Mouse (Mus musculus): ENCODE data around the gene Klk1b8.
"Not testable (repeated sequence)": the region's sequence is repeated elsewhere in the genome, so short reads cannot be mapped to it uniquely, and the experiment has no call there.

Klk1b8 gene

GRCm38 (mm10) chr7:43950364-43950763, at the start of gene Klk1b8:
TSS of gene Klk1b8 (plus strand) at chr7:43950664.
- DNase-seq (ENCODE audit: low spot score in 2 of 2) = no peak

GRCm38 (mm10) chr7:43914821-43915220, 35.6 kb upstream of the Klk1b8 start:
- DNase-seq (ENCODE audit: low spot score in 2 of 2) = no peak

DNA sequence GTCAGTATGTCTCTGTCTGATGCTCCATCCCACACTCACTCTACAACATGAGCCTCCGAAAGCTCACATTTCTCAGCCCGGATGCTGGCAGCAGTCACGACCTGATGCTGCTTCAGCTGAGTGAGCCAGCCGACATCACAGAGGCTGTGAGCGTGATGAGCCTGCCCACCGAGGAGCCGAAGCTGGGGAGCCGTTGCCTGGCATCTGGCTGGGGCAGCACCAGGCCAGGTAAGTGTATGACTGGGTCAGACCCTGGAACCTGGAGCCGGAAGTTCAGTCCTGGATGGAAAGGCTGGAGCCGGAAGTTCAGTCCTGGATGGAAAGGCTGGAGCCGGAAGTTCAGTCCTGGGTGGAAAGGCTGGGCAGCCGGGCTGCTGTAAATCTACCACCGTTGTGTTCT, 32.0 kb upstream of the Klk1b8 start:
- no peak for DNase-seq (ENCODE audit: low spot score in 2 of 2)

- DNase-seq (ENCODE audit: low spot score in 2 of 2) = no peak
Measured at GRCm38 (mm10) chr7:43918871-43919270, 31.6 kb upstream of the Klk1b8 start.

DNA sequence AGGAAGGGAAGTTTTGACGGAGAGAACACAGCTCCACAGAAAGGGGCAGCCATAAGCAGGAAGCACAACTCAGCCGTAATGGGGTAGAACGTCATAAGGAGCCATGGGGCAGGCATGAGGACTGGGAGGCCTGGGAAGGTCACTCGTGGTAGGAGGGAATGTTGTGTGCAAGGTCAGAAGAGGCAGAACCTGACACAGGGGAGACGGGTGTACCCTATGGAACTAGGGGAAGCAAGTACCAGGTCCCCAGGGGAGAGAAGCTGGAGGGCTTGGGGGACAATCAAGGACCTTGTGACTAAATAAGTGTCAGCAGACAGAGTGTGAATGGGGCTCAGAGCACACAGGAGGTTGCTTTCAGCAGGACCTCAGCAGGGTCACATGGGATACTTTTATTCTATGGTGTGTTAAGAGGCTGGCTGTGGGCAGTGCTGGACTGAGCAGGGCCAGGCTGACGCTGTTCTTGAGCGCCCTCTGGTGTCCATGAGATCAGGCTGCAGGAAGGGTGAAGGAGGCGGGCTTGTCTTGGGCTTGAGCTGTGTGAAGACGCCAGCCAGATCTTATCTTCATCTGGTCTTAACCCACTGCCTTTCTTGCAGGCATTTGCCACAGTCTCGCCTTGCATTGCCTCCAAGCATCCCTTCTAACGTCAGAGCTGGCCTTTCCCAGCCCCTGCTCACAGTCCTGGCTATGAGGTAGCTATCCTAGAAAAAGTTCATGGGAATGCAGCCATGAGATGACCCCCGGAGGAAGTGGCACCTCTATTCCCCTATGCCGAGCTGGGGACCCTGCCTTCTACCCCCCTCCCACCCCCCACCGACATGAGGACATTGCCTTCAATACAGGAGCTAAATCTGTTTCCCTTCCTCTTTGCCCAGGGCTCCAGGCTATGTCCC, 30.7 kb upstream of the Klk1b8 start:
- peak; percentile 51 to 73 for DNase-seq (ENCODE audit: low spot score in 2 of 2)

DNA sequence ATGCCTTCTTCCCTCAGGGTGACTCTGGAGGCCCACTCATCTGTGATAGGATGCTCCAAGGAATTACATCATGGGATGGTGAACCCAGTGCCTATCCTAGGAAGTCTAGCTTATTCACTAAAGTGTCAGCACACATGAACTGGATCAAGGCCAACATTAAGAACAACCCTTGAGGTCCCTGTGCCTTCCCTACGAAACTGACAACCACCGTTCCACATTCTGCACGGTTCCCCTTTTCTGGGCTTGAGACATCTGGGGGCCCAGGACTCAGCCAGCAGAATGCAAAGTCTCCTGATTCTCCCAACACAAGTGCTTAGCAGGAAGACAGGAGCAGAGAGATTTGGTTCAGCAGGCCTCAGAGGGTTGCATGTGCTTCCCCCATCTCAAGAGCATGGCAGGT, 29.9 kb upstream of the Klk1b8 start:
- DNase-seq (ENCODE audit: low spot score in 2 of 2) = no peak

DNA sequence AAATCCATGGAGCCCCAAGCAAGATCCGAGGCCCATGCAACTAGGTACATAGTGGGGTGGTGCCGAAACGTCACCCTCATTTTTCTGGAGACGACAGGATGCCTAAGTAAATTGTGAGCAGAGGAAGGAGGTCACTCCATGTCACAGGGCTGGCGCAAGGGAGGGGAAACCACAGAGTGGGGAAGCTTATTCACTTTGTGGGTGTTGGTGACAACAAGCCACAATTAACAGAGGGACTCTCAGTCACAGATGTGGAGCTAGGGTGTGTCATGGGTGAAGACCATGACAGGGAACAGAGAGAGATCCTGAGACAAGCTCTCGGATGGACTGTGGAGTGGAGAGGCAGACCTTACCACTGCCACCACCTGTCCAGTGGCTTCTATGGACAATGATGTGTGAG, 29.4 kb upstream of the Klk1b8 start:
- DNase-seq (ENCODE audit: low spot score in 2 of 2) = no peak

GRCm38 (mm10) chr7:43921941-43922340, 28.5 kb upstream of the Klk1b8 start:
- DNase-seq (ENCODE audit: low spot score in 2 of 2) = no peak

GRCm38 (mm10) chr7:43925985-43926384, 24.5 kb upstream of the Klk1b8 start:
- no peak for DNase-seq (ENCODE audit: low spot score in 2 of 2)

GRCm38 (mm10) chr7:43928521-43928920, 21.9 kb upstream of the Klk1b8 start:
- no peak for DNase-seq (ENCODE audit: low spot score in 2 of 2)

DNA sequence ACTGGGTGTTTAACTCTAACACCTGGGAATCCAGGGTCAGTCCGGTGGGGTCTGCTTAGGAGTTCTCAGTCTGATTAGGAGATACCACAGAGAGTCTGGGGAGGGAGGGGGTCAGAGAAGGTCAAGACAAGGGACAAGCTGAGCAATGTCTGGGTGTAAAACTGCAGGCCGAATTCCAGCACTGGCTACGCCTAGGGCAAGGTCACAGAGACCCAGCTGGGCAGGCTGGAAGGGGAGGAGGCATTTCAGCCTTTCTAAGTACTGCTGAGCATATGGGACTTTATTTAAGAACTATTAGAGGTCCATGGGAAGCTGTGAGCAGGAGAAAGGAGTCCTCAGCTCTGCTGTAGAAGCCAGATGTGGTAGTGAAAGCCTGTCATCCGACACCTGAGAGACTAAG, 18.1 kb upstream of the Klk1b8 start:
- DNase-seq (ENCODE audit: low spot score in 2 of 2) = no peak

DNA sequence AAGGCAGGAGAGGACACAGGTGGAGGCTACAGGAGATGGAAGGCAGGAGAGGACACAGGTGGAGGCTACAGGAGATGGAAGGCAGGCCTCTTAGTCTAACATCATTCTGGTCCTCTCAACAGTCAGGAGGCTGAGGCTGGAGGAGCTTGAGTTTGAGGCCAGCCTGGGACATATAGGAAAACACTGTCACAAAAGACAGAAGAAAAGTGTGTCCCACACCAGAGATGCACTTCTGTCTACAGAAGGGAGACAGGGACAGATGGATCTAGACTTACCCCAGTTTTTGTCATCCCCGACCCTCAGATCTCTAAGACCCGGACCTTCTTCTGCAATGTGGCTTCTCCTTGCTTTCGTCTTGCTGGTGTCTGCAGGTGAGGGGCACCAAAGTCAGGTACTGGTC, 17.0 kb upstream of the Klk1b8 start, which contains the start of gene Klk15:
TSS of gene Klk15 (plus strand) at position 301 of the 400 bp plus-strand sequence.
- DNase-seq (ENCODE audit: low spot score in 2 of 2) = no peak

GRCm38 (mm10) chr7:43934747-43935146, 15.7 kb upstream of the Klk1b8 start:
- no peak for DNase-seq (ENCODE audit: low spot score in 2 of 2)

DNA sequence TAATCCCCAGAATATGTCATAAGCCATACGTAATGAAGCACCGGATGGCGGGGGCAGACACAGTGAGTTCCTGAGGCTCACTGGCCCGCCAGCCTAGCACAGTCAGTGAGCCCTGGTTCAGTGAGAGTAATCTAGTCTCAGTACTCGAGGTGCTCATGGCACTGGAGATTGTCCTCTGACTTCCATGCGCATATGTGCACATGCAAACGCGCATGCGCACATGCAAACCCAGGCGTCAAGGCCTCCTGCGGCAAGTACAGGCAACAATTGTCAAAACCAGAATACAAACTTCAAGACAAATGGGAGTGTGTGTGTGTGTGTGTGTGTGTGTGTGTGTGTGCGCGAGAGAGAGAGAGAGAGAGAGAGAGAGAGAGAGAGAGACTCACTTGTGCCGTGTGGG, 13.9 kb upstream of the Klk1b8 start:
- DNase-seq (ENCODE audit: low spot score in 2 of 2) = no peak

DNA sequence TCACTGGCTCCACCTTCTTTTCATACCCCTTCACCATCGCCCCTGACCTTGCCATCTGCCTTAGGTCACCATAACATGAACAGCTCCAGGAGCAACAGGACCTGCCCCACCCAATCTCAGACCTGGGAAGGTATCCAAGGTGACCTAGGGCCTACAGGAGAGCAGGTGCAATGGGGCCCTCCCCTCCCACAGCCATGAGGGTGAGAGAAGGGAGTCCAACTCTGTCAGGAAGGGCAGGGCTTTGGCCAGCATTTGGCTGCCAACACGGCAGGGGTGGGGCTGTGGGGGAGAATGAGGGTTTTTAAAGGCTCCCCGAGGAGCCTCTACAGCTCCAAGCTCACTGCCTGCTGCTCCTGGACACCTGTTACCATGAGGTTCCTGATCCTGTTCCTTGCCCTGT, 8.2 kb upstream of the Klk1b8 start:
- not testable (repeated sequence) for DNase-seq (ENCODE audit: low spot score in 2 of 2)

GRCm38 (mm10) chr7:43944727-43945264, 5.7 kb upstream of the Klk1b8 start:
- DNase-seq (ENCODE audit: low spot score in 2 of 2) = no peak

- DNase-seq (ENCODE audit: low spot score in 2 of 2) = peak; percentile 3 to 5
Measured at GRCm38 (mm10) chr7:43952703-43953102, 2.2 kb downstream of the Klk1b8 start.

DNA sequence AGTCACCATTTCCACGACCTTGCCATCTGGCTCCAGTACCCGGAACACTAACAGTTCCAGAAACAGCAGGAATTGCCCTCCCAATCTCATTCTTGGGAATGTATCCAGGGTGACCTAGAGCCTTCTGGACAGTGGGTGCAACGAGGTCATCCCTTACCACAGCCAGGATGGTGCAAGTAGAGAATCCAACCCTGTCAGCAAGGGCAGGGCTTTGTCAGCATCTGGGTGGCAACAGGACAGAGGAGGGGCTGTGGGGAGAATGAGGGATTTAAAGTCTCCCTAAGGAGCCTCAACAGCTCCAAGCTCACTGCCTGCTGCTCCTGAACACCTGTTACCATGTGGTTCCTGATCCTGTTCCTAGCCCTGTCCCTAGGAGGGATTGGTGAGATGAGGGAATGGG, 16.0 kb downstream of the Klk1b8 start, which contains the start of gene Klk1b1:
TSS of gene Klk1b1 (plus strand) at position 301 of the 400 bp plus-strand sequence.
- DNase-seq (ENCODE audit: low spot score in 2 of 2) = no peak

- no peak for DNase-seq (ENCODE audit: low spot score in 2 of 2)
Measured at GRCm38 (mm10) chr7:43967058-43967457, 16.6 kb downstream of the Klk1b8 start.

GRCm38 (mm10) chr7:43967612-43968011, 17.1 kb downstream of the Klk1b8 start:
- DNase-seq (ENCODE audit: low spot score in 2 of 2) = no peak

DNA sequence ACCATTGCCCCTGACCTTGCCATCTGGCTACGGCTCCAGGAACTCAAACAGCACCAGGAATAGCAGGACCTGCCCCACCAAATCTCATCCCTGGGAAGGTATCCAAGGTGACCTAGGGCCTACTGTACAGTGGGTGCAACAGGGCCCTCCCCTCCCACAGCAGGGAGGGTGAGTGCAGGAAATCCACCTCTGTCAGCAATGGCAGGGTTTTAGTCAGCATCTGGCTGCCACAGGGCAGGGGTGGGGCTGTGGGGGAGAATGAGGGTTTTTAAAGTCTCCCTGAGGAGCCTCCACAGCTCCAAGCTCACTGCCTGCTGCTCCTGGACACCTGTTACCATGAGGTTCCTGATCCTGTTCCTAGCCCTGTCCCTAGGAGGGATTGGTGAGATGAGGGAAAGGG, 25.3 kb downstream of the Klk1b8 start, which contains the start of gene Klk1b9:
TSS of gene Klk1b9 (plus strand) at position 301 of the 400 bp plus-strand sequence.
- not testable (repeated sequence) for DNase-seq (ENCODE audit: low spot score in 2 of 2)

- no peak for DNase-seq (ENCODE audit: low spot score in 2 of 2)
Measured at GRCm38 (mm10) chr7:43985657-43986056, 35.2 kb downstream of the Klk1b8 start.

DNA sequence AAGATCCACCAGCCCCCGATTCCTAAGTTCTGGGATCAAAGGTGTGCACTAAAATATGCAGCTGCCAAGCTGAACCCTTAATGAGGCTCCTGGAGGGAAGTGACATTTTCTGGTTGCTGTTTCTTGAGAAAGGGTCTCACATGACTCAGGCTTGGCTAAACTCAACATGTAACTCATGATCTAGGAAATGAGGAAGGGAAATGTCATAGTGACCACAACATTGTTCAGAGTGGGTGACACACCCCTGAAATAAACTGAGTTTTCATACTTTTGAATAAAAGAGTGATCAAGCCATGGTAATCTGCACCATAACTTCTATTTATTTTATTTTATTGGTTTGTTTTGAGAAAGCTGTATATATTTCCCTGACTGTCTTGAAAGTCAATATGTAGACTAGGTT, 44.4 kb downstream of the Klk1b8 start:
- not testable (repeated sequence) for DNase-seq (ENCODE audit: low spot score in 2 of 2)

Measured in frontal cortex, postnatal 36 days (tissue).